Mouse (Mus musculus) hindbrain, embryonic 16.5 days (tissue): ENCODE results near the gene Gpr157. TPM values are rescaled to one million over a fixed set of nuclear protein-coding genes. Genes with fewer than 3 reads are reported as not detected.

Experiments
- ATAC-seq: fragments of 200-750 bp; cut with Nextera tagmentation; 2 replicates; pipeline ENCODE4 v1.8.0; 2017; ENCODE audit warnings: moderate TSS enrichment, moderate library complexity
- H3K27ac ChIP-seq: fragments of 300-500 bp; sonication (generic); 2 replicates; pipeline ENCODE4 v1.5.1; 2014; ENCODE audit warnings: low read depth, mild to moderate bottlenecking, control low read depth, low read length, moderate library complexity
- H3K27me3 ChIP-seq: fragments of 300-500 bp; sonication (generic); replicated peaks from 2 replicates; pipeline ENCODE4 v1.6.1; 2014; ENCODE audit warnings: low read length; ENCODE audit not compliant: control insufficient read depth, insufficient read depth
- H3K36me3 ChIP-seq: fragments of 300-500 bp; sonication (generic); 2 replicates; pipeline ENCODE4 v1.6.1; 2014; ENCODE audit warnings: mild to moderate bottlenecking, low read length, moderate library complexity, mixed read lengths; ENCODE audit not compliant: control insufficient read depth, insufficient read depth
- H3K4me1 ChIP-seq: fragments of 300-500 bp; sonication (generic); 2 replicates; pipeline ENCODE4 v1.6.1; 2014; ENCODE audit warnings: low read depth, low read length; ENCODE audit not compliant: control insufficient read depth, insufficient read depth
- H3K4me2 ChIP-seq: fragments of 300-500 bp; sonication (generic); 2 replicates; pipeline ENCODE4 v1.6.1; 2014; ENCODE audit warnings: mild to moderate bottlenecking, low read length, control low read depth, moderate library complexity
- H3K4me3 ChIP-seq: fragments of 300-500 bp; sonication (generic); 2 replicates; pipeline ENCODE4 v1.5.1; 2014; ENCODE audit warnings: mild to moderate bottlenecking, low read length, control low read depth, moderate library complexity
- H3K9ac ChIP-seq: fragments of 300-500 bp; sonication (generic); 2 replicates; pipeline ENCODE4 v1.6.1; 2014; ENCODE audit warnings: low read depth, mild to moderate bottlenecking, control low read depth, low read length, moderate library complexity
- H3K9me3 ChIP-seq: fragments of 300-500 bp; sonication (generic); 2 replicates; pipeline ENCODE4 v1.6.1; 2014; ENCODE audit warnings: mild to moderate bottlenecking, low read length, moderate library complexity; ENCODE audit not compliant: control insufficient read depth
- WGBS: fragments of 180-500 bp; shearing (Covaris S2); extraction: QIAGEN DNeasy Blood & Tissue Kit; methylation state at CpG from one replicate; pipeline ENCODE4 v1.1.7; 2014; 5-methylcytosine and 5-hydroxymethylcytosine counted together
- microRNA counts: library from miRNA; unstranded; fragments of <30 nt; microRNA quantifications from one replicate; lab custom pipeline; 2016
- microRNA-seq: library from miRNA; unstranded; fragments of <30 nt; microRNA quantifications from one replicate; pipeline ENCODE4, GENCODE M21; 2017
- polyA plus RNA-seq: library from polyadenylated mRNA; unstranded; fragments of >200 nt; fragmentation: Nextera tagmentation; extraction: Ambion mirVana; gene quantifications from 2 replicates; pipeline ENCODE4 v1.2.1, GENCODE M21; 2015

The Gpr157 gene
- polyA plus RNA-seq, 1 experiment from 2014 or later: 0.50 TPM

DNA sequence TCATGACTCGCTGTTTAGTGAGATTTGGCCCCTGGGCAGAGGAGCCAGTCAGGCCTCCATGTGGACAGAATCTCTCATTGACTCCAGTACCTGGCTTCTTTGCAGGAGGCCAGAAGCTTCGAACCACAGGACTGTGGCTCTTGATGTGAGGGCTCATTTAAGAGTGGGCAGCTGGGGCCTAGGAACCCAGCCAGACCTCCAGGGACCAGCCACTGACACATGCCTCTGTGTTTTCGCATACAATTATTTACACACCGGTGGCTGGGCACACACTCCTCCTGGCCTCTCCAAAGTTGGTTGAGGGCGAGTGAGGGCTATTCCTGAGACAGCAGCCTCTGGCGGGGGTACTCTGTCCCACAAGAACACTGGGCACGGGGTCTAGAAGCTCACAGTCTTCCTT is 53.2 kb downstream of the Gpr157 start:
- no peaks in the 10 kb centered on the region for H3K27me3 ChIP-seq
- no peak overlapping the region for H3K9ac ChIP-seq
- peaks cover 2% of the 10 kb centered on the region; the same call in 1 of the 2 replicates for H3K4me1 ChIP-seq
- H3K4me2 ChIP-seq: no peak overlapping the region
- 61% methylated on average over 7 of the region's 7 CpGs for WGBS
- no peak overlapping the region for H3K27ac ChIP-seq
- no peak for ATAC-seq
- H3K36me3 ChIP-seq: no peaks in the 10 kb centered on the region
- H3K4me3 ChIP-seq: no peak overlapping the region
- H3K9me3 ChIP-seq: no peaks in the 10 kb centered on the region

DNA sequence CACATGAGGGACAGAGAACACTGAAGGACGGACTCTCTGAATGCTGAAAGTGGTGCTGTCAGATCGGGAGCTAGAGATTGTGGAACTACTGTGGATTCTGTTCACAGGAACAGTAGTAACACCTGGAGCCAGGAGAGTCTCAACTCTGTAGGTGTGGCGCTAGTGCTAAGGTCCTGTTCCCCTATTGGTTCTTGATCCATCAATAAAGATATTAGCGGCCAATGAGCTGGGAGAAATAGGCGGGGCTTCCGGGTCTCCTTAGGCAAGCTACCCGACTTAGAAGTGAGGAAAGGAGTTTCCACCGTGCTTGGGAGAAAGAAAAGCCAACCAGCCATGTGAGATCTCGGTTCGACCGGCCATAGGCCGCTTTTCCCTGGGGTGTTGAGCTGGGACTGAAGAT is 57.1 kb downstream of the Gpr157 start:
- H3K9me3 ChIP-seq: no peaks in the 10 kb centered on the region
- H3K4me1 ChIP-seq: no peaks in the 10 kb centered on the region
- H3K9ac ChIP-seq: no peak overlapping the region
- no peak overlapping the region for H3K4me3 ChIP-seq
- no peak overlapping the region for H3K27ac ChIP-seq
- WGBS: 22% methylated on average over 12 of the region's 12 CpGs
- no peaks in the 10 kb centered on the region for H3K36me3 ChIP-seq
- ATAC-seq: no peak
- H3K27me3 ChIP-seq: no peaks in the 10 kb centered on the region
- no peak overlapping the region for H3K4me2 ChIP-seq

DNA sequence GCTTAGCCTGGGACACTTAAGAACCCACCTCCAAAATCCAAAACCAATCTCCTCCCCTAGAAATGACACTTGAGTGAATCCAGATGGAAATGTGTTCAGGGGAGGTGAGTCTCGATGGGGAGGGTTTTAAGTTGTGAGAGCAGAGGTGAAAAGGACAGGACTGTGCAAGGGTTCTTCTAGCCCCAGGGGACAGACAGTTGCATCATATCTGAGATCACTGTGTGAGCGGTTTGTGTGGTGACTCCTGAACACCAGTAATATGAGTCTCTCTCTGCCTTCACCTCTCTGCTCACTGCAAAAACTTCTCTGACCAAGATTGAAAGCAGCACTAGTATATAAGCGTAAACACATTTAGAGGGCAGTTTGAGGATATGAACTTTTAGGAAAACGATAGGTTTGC is 59.1 kb downstream of the Gpr157 start:
- Histone ChIP-seq H3K4me2 (no peak overlapping the region), H3K27ac (no peak overlapping the region), H3K9ac (no peak overlapping the region), H3K27me3 (no peaks in the 10 kb centered on the region), H3K36me3 (no peaks in the 10 kb centered on the region), H3K4me1 (no peaks in the 10 kb centered on the region), H3K9me3 (no peaks in the 10 kb centered on the region), H3K4me3 (no peak overlapping the region)
- ATAC-seq: no peak
- 87% methylated on average over 4 of the region's 4 CpGs for WGBS

DNA sequence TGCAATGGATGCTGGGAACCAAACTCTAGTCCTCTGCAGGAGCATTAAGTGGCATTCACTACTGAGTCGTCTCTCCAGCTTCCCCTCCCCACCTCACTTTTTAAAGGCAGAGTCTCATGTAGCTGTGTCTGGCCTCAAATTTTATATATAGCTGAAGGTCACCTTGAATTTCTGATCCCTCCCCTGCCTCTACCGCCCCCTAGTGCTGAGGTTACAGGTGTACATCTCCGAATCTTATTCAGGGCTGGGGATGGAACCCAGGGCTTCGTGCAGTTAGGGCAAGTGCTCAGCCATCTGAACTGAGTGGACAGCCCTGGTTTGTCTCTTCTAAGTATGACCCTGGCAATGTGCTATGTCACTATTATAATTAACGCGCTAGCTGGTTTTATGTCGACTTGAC is 63.9 kb downstream of the Gpr157 start:
- Histone ChIP-seq H3K9me3 (no peaks in the 10 kb centered on the region), H3K4me1 (no peaks in the 10 kb centered on the region), H3K4me3 (no peak overlapping the region), H3K27ac (no peak overlapping the region), H3K36me3 (no peaks in the 10 kb centered on the region), H3K4me2 (no peak overlapping the region), H3K27me3 (no peaks in the 10 kb centered on the region), H3K9ac (no peak overlapping the region)
- ATAC-seq: no peak
- WGBS: 76% methylated on average over 7 of the region's 7 CpGs

DNA sequence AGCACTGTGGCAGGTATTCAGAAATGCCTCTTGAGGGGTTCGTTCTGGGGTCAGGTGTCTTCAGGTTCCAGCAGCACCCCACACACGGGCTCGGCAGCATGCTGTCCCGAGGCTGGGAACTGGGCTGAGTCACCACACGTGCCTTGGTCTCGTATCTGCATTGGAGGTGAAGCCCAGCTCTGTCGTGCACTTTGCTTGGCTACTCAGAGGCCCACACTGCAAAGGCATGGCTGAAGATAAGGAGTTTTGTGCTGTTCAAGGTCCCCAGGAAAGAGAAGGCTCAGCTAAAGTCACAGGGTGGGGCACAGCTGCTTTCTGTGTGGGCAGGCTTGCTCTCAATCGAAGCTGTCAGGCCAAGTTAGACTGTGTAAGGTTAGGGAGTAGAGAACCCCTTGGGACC is 65.3 kb downstream of the Gpr157 start:
- Histone ChIP-seq H3K36me3 (no peaks in the 10 kb centered on the region), H3K4me1 (no peaks in the 10 kb centered on the region), H3K9me3 (no peaks in the 10 kb centered on the region), H3K27ac (no peak overlapping the region), H3K27me3 (no peaks in the 10 kb centered on the region), H3K9ac (no peak overlapping the region), H3K4me3 (no peak overlapping the region), H3K4me2 (no peak overlapping the region)
- ATAC-seq: no peak
- WGBS: 88% methylated on average over 8 of the region's 8 CpGs

DNA sequence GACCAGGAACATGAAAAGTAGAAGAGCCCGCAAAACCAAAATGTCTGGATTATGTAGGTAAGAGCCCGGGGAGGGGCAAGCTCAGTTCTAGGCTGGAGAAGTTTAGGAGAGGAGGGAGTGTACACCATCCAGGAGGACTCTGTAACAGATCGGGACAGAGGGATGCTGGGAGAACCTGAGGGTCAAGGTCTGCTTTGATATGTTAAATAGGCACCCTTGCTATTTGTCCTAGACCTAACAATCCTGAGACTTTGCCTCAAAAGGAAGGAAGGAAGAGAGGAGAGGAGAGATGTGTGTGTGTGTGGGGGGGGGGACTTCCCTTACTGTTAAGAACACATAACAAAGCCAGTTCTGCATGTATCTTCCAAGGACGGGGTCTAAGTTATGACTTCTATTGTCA is 68.1 kb downstream of the Gpr157 start:
- Histone ChIP-seq H3K9ac (no peak overlapping the region), H3K9me3 (no peaks in the 10 kb centered on the region), H3K27ac (no peak overlapping the region), H3K27me3 (no peaks in the 10 kb centered on the region), H3K4me1 (no peaks in the 10 kb centered on the region), H3K4me2 (no peak overlapping the region), H3K4me3 (no peak overlapping the region), H3K36me3 (no peaks in the 10 kb centered on the region)
- ATAC-seq: no peak
- WGBS: 83% methylated on average over 4 of the region's 4 CpGs

MicroRNAs encoded within 50 kb of the gene (microRNA counts, 519-probe panel; counts per million panel counts)
- microRNA mmu-miR-34a (lab: Ali Mortazavi, UCI): 2,192 counts per million, percentile 43 among the panel's probes with 10 or more counts

Small RNA genes within 50 kb of the gene (microRNA-seq; reads per million reads assigned to microRNA genes)
- 142 reads per million, percentile 52 among the genes with 10 or more reads in this experiment for gene Mir34a

Other genes starting within 250 kb of the Gpr157 start
- gene Spsb1, start 132.3 kb upstream of the Gpr157 start, polyA plus RNA-seq: 10.1 TPM in 2 replicates
- 2.9 and 3.5 TPM in 2 replicates for gene H6pd, start 78.3 kb upstream of the Gpr157 start, polyA plus RNA-seq
- 2.8 and 3.0 TPM in 2 replicates for gene Slc2a5, start 31.9 kb downstream of the Gpr157 start, polyA plus RNA-seq
- not detected in 2 replicates for gene Slc2a7, start 61.6 kb downstream of the Gpr157 start, polyA plus RNA-seq
- gene Car6, start 114.0 kb downstream of the Gpr157 start, polyA plus RNA-seq: not detected in 2 replicates
- gene Eno1, start 149.4 kb downstream of the Gpr157 start, polyA plus RNA-seq: 1,276 and 1,360 TPM in 2 replicates
- gene Rere, start 194.3 kb downstream of the Gpr157 start, polyA plus RNA-seq: 25.4 and 27.2 TPM in 2 replicates